Mouse (Mus musculus) thymus, adult 2 months (tissue): ENCODE data around the gene Dapp1. TPM values are rescaled to one million over a fixed set of nuclear protein-coding genes. Genes with fewer than 3 reads are reported as not detected.

ENCODE experiments used
- DNase-seq: peaks from one replicate; pipeline ENCODE4 v3.0.0; 2021
- H3K27ac ChIP-seq: fragments of 200-500 bp; 2 replicates; pipeline ENCODE4 v1.5.1; 2012; ENCODE audit warnings: low read length, control low read depth; ENCODE audit not compliant: control insufficient read depth, insufficient read depth
- H3K27me3 ChIP-seq: fragments of 200-500 bp; 2 replicates; pipeline ENCODE4 v1.6.1; 2012; ENCODE audit warnings: mild to moderate bottlenecking, low read length, moderate library complexity, mixed read lengths; ENCODE audit not compliant: control insufficient read depth, insufficient read depth
- H3K36me3 ChIP-seq: fragments of 200-500 bp; 2 replicates; pipeline ENCODE4 v1.6.1; 2012; ENCODE audit warnings: mild to moderate bottlenecking, low read length, moderate library complexity; ENCODE audit not compliant: control insufficient read depth, insufficient read depth
- H3K4me1 ChIP-seq: fragments of 200-500 bp; replicated peaks from 2 replicates; pipeline ENCODE4 v1.6.1; 2012; ENCODE audit warnings: low read length; ENCODE audit not compliant: control insufficient read depth, insufficient read depth
- H3K4me3 ChIP-seq: fragments of 200-500 bp; 2 replicates; pipeline ENCODE4 v1.5.1; 2012; ENCODE audit warnings: mild to moderate bottlenecking, low read length, control low read depth, moderate library complexity; ENCODE audit not compliant: control insufficient read depth, insufficient read depth
- CTCF ChIP-seq: fragments of 200-500 bp; IDR thresholded peaks from 2 replicates; pipeline ENCODE4 v1.5.1; 2012; ENCODE audit warnings: mild to moderate bottlenecking, control low read depth, low read length, moderate library complexity, borderline replicate concordance; ENCODE audit not compliant: control insufficient read depth, poor library complexity, insufficient read depth; ENCODE audit errors: extremely low read depth
- POLR2A ChIP-seq: fragments of 200-500 bp; IDR thresholded peaks from 2 replicates; pipeline ENCODE4 v1.6.1; 2012; ENCODE audit warnings: mild to moderate bottlenecking, low read length, control low read depth, moderate library complexity; ENCODE audit not compliant: control insufficient read depth, poor library complexity, insufficient read depth; ENCODE audit errors: extremely low read depth
- WGBS: fragments of 180-500 bp; shearing (Covaris S2); methylation state at CpG from one replicate; pipeline ENCODE4 v1.1.7; 2018; 5-methylcytosine and 5-hydroxymethylcytosine counted together
- polyA plus RNA-seq: library from polyadenylated mRNA; depleted of rRNA; stranded (reverse); fragments of >200 nt; gene quantifications from 2 replicates; pipeline ENCODE4 v1.2.3, GENCODE M21; 2012

Dapp1 gene
- polyA plus RNA-seq, 1 experiment = 13.9 TPM

GRCm38 (mm10) chr3:137942098-137942622 is 39.2 kb downstream of the Dapp1 start:
- no peaks in the 10 kb centered on the region for H3K27me3 ChIP-seq
- peaks cover 31% of the 10 kb centered on the region for H3K36me3 ChIP-seq
- no peaks in the 10 kb centered on the region for H3K4me1 ChIP-seq
- H3K27ac ChIP-seq = no peak overlapping the region
- no peak overlapping the region for H3K4me3 ChIP-seq
- no peak for TF ChIP-seq CTCF
- no peak for TF ChIP-seq POLR2A
- no peak for DNase-seq
- WGBS = 95% methylated on average over 12 of the region's 12 CpGs

GRCm38 (mm10) chr3:137941555-137941954 is 39.8 kb downstream of the Dapp1 start:
- Histone ChIP-seq H3K27me3 (no peaks in the 10 kb centered on the region), H3K36me3 (peaks cover 31% of the 10 kb centered on the region), H3K4me1 (no peaks in the 10 kb centered on the region), H3K4me3 (no peak overlapping the region), H3K27ac (no peak overlapping the region)
- no peak for DNase-seq
- TF ChIP-seq POLR2A (no peak), CTCF (no peak)

- DNase-seq = no peak
- no peaks in the 10 kb centered on the region for H3K4me1 ChIP-seq
Observed at GRCm38 (mm10) chr3:137940757-137941156, 40.6 kb downstream of the Dapp1 start.

GRCm38 (mm10) chr3:137938608-137939007 is 42.7 kb downstream of the Dapp1 start:
- no peak for DNase-seq
- TF ChIP-seq CTCF (no peak), POLR2A (no peak)
- Histone ChIP-seq H3K4me3 (no peak overlapping the region), H3K36me3 (peaks cover 45% of the 10 kb centered on the region), H3K4me1 (no peaks in the 10 kb centered on the region), H3K27ac (no peak overlapping the region; the same call in 1 of the 2 replicates), H3K27me3 (no peaks in the 10 kb centered on the region)
- WGBS = 96% methylated on average over 6 of the region's 6 CpGs

More at GRCm38 (mm10) chr3:137940757-137941156, 40.6 kb downstream of the Dapp1 start:
- Histone ChIP-seq H3K36me3 (peaks cover 37% of the 10 kb centered on the region), H3K4me3 (no peak overlapping the region), H3K27ac (no peak overlapping the region), H3K27me3 (no peaks in the 10 kb centered on the region)
- TF ChIP-seq POLR2A (no peak), CTCF (no peak)
- WGBS = 94% methylated on average over 4 of the region's 4 CpGs

- no peak for DNase-seq
- Histone ChIP-seq H3K4me1 (peaks cover 6% of the 10 kb centered on the region), H3K4me3 (no peak overlapping the region), H3K27me3 (no peaks in the 10 kb centered on the region), H3K36me3 (peaks cover 39% of the 10 kb centered on the region), H3K27ac (no peak overlapping the region)
- WGBS = 90% methylated on average over 6 of the region's 6 CpGs
- TF ChIP-seq CTCF (no peak), POLR2A (no peak)
Observed at GRCm38 (mm10) chr3:137936541-137936940, 44.8 kb downstream of the Dapp1 start.

GRCm38 (mm10) chr3:137935570-137936525 is 45.5 kb downstream of the Dapp1 start:
- no peak for DNase-seq
- H3K4me1 ChIP-seq = peaks cover 6% of the 10 kb centered on the region
- no peak overlapping the region for H3K27ac ChIP-seq
- TF ChIP-seq CTCF (no peak), POLR2A (no peak)
- WGBS = 81% methylated on average over 5 of the region's 5 CpGs
- peaks cover 35% of the 10 kb centered on the region for H3K36me3 ChIP-seq
- no peak overlapping the region for H3K4me3 ChIP-seq
- H3K27me3 ChIP-seq = no peaks in the 10 kb centered on the region
